8 mouse cellular contexts compared by ENCODE assay signal in genomic region chr8:12384996-12385685, GRCm38 (mm10). TPM values are rescaled to one million over a fixed set of nuclear protein-coding genes. Genes with fewer than 3 reads are reported as not detected.
DNase-seq lines count a peak whose midpoint lies in the region; ATAC-seq and TF ChIP-seq lines count a peak whose summit lies in the region.

No protein-coding gene starts in this region.

- no peak overlapping the region for H3K9ac ChIP-seq in limb, embryonic 13.5 days
- H3K9ac ChIP-seq in stomach, embryonic 16.5 days (ENCODE audit: low read length): no peak overlapping the region

- peak overlapping the region; percentile 57 for H3K4me2 ChIP-seq in limb, embryonic 13.5 days (replicated peaks)
- H3K4me2 ChIP-seq in stomach, embryonic 16.5 days (ENCODE audit: low read depth, low read length): peak overlapping the region; percentile 43

- H3K36me3 ChIP-seq in limb, embryonic 13.5 days: no peaks in the 10 kb centered on the region
- no peaks in the 10 kb centered on the region for H3K36me3 ChIP-seq in stomach, embryonic 16.5 days (ENCODE audit: control insufficient read depth, insufficient read depth, low read length)

- peaks cover 8% of the 10 kb centered on the region for H3K4me1 ChIP-seq in cerebellum, adult 2 months (ENCODE audit: control insufficient read depth, insufficient read depth, low read length)
- H3K4me1 ChIP-seq in limb, embryonic 13.5 days: peaks cover 34% of the 10 kb centered on the region
- H3K4me1 ChIP-seq in stomach, embryonic 16.5 days (ENCODE audit: control insufficient read depth, insufficient read depth, low read length): peaks cover 16% of the 10 kb centered on the region
- H3K4me1 ChIP-seq in lung, adult 2 months (ENCODE audit: control insufficient read depth, insufficient read depth, low read length): peaks cover 5% of the 10 kb centered on the region

- no peak for DNase-seq in cerebellum, adult 2 months
- DNase-seq in cerebellum, adult 11 months: no peak
- DNase-seq in right cerebral cortex, postnatal 14 days: peak; percentile 33
- no peak for DNase-seq in right cerebral cortex, postnatal 4 days
- DNase-seq in lung, adult 2 months: no peak

- no peaks in the 10 kb centered on the region for H3K9me3 ChIP-seq in limb, embryonic 13.5 days
- no peaks in the 10 kb centered on the region for H3K9me3 ChIP-seq in stomach, embryonic 16.5 days (replicated peaks; ENCODE audit: control insufficient read depth, low read length)

- no peak for TF ChIP-seq POLR2A in cerebellum, adult 2 months (IDR thresholded peaks at IDR 0.05; ENCODE audit: borderline replicate concordance, insufficient read depth, low read length)
- no peak for TF ChIP-seq POLR2A in lung, adult 2 months (IDR thresholded peaks at IDR 0.05; ENCODE audit: borderline replicate concordance, extremely low read depth, low read depth, low read length)

- TF ChIP-seq CTCF in cerebellum, adult 2 months (IDR thresholded peaks at IDR 0.05; ENCODE audit: borderline replicate concordance, insufficient read depth, low read depth, low read length): no peak
- TF ChIP-seq CTCF in lung, adult 2 months (IDR thresholded peaks at IDR 0.05; ENCODE audit: insufficient read depth, low read length): no peak

- no peak for ATAC-seq in limb, embryonic 13.5 days (ENCODE audit: low FRiP score, low read depth)
- ATAC-seq in stomach, embryonic 16.5 days (ENCODE audit: insufficient read depth, low FRiP score): no peak; the same call in 1 of the 2 replicates
- ATAC-seq in inflammation-experienced regulatory T-cells, adult 6 months: no peak

- H3K27me3 ChIP-seq in cerebellum, adult 2 months (ENCODE audit: control insufficient read depth, insufficient read depth, low read length): peaks cover 9% of the 10 kb centered on the region; the same call in 1 of the 2 replicates
- H3K27me3 ChIP-seq in limb, embryonic 13.5 days: peaks cover 100% of the 10 kb centered on the region
- H3K27me3 ChIP-seq in stomach, embryonic 16.5 days (ENCODE audit: control insufficient read depth, insufficient read depth, low read length): peaks cover 91% of the 10 kb centered on the region

- peak overlapping the region; percentile 34 for H3K4me3 ChIP-seq in cerebellum, adult 2 months (replicated peaks; ENCODE audit: insufficient read depth, low read depth, low read length)
- H3K4me3 ChIP-seq in limb, embryonic 13.5 days: peak overlapping the region; percentile 33
- H3K4me3 ChIP-seq in stomach, embryonic 16.5 days (replicated peaks; ENCODE audit: low read length): peak overlapping the region; percentile 36
- no peak overlapping the region for H3K4me3 ChIP-seq in lung, adult 2 months (replicated peaks; ENCODE audit: extremely low read depth, low read depth, low read length)

- 1% methylated on average over 57 of the region's 57 CpGs for WGBS in cerebellum, adult 2 months
- WGBS in limb, embryonic 13.5 days: under 1% methylated on average over 57 of the region's 57 CpGs
- under 1% methylated on average over 56 of the region's 57 CpGs for WGBS in stomach, embryonic 16.5 days
- WGBS in lung, adult 2 months: 1% methylated on average over 54 of the region's 57 CpGs

- no peak overlapping the region for H3K27ac ChIP-seq in cerebellum, adult 2 months (ENCODE audit: insufficient read depth, low read length)
- no peak overlapping the region for H3K27ac ChIP-seq in limb, embryonic 13.5 days
- H3K27ac ChIP-seq in stomach, embryonic 16.5 days (ENCODE audit: low read length): no peak overlapping the region

RNA-seq across cellular contexts. Expression of gene Sox1, which starts 10.0 kb away (rescaled TPM):
- polyA plus RNA-seq in cerebellum, adult 2 months (2012; rRNA removed): 8.2 and 8.7 TPM in 2 replicates
- not detected in 2 replicates for polyA plus RNA-seq in limb, embryonic 13.5 days (2015; fragmentation: Nextera tagmentation; extraction: Ambion mirVana)
- polyA plus RNA-seq in stomach, embryonic 16.5 days (2015; fragmentation: Nextera tagmentation; extraction: Ambion mirVana): not detected in 2 replicates
- not detected in 2 replicates for polyA plus RNA-seq in lung, adult 2 months (2012; rRNA removed)
- not detected for polyA plus RNA-seq in inflammation-experienced regulatory T-cells, adult 6 months (2017; shearing (Covaris generic))
